Mouse (Mus musculus) right cerebral cortex, postnatal 10 days (tissue): ENCODE measurements around the gene Atxn2.
"Not testable (repeated sequence)": the region's sequence is repeated elsewhere in the genome, so short reads cannot be mapped to it uniquely, and the experiment has no call there.

Experiments used
- DNase-seq, 2 experiments: peaks; one replicate each; pipeline ENCODE4 v3.0.0; 2021; ENCODE audit warnings: low spot score in 2 of 2

Gene Atxn2

DNA sequence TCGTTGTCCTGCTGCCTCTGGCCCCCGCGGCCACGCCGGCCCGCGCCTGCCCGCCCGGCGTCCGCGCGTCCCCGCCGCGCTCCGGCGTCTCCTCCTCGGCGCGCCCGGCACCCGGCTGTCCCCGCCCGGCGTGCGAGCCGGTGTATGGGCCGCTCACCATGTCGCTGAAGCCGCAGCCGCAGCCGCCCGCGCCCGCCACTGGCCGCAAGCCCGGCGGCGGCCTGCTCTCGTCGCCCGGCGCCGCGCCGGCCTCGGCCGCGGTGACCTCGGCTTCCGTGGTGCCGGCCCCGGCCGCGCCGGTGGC lies 743 bp downstream of the Atxn2 start:
- no peak for DNase-seq

DNA sequence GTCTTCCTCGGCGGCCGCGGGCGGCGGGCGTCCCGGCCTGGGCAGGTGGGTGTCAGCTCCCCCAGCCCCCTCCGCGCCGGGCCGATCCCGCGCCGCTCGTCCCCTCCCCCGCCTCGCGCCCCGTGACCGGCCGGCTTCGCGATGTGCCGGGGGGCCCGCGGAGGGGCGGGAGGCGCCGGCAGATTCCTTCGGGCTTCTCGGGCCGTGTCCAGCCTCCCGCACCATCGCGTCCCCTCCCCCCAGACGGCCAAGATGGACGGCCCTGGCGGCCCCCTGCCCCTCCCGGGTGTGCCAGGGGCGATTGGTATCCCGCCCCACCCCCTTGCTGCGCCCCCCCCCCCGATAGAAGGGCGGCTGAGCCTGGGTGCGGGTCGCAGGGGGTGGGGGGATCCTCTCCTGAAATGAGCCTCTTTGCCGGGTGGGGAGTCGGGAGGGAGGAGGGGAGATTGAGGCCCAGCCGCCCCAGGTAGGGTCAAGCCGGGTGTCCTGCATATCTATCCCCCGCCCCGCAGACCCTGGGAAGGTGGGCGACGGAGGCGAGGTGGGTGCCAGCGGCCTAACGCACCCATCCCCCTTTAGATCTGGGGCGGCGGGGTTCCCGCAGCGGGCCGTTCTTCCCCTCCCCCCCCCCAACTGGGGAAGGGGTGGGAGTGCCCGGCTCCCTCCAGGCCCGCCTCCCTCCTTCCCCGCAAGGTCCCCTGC lies 1.2 kb downstream of the Atxn2 start:
- DNase-seq, result peak; percentile 62 to 66

DNA sequence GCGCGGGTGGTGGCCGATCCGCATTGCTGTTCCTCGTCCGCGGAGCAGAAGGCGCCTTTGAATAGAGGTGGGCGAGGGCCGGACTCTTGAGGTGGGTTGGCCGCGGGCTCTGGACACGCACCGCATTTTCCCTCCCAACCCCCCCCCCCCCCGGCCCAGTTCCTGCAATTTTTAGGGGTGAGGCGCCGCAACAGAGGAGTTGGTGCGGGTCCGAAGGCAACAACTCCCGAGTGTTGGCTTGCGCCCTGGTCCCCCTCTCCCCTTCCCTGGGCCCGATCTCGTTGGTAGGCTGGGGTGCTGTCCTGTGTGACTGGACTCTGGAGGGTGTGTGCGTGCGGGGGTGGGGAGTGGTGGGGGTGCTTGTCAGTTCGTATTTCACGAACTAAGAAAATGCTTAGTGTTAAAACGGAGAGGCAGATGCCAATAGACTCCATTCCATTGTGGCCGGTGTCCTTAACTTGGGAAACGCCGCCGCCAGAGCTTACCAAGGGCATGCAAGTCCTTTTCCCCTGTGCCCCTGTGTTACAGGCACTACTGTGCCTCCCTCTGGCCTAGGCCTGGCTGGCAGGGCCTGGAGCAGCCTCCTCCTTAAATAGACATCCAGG lies 1.9 kb downstream of the Atxn2 start:
- peak; percentile 57 to 58 for DNase-seq

DNA sequence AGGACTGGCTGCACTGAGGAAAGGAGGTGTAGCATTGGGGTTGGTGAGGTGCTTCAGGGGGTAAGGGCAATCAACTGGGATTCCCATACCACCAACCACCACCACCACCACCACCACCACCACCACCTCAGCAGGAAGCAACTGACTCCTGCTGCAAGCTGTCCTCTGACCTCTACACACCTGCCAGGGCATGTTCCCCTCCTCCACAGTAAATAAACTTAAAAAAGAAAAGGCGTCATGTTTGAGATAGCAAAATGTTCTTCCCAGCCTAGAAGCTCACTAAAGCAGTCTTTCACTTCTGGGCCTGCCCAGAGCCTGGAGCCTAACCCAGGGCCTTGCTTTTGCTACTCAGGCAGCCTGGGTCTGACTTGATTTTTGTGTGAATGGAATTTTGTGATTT lies 3.2 kb downstream of the Atxn2 start:
- DNase-seq, result no peak

DNA sequence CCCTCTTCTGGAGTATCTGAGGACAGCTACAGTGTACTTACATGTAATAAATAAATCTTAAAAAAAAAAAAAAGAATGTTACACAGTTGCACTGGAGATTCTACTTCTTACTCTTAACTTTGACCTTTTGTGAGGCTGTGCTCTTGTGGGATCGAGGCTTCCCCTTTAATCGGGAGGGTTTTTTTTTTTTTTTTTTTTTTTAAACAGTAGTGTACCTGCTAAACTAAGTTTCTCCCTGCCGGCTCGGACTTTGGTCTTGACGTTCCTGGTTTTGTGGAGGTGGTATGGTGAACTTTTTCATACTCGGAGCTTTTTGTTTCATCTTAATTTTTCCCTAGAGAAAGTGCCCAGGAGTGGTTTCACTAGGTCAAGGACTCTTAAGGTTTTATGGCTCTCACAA lies 3.8 kb downstream of the Atxn2 start:
- no peak for DNase-seq

DNA sequence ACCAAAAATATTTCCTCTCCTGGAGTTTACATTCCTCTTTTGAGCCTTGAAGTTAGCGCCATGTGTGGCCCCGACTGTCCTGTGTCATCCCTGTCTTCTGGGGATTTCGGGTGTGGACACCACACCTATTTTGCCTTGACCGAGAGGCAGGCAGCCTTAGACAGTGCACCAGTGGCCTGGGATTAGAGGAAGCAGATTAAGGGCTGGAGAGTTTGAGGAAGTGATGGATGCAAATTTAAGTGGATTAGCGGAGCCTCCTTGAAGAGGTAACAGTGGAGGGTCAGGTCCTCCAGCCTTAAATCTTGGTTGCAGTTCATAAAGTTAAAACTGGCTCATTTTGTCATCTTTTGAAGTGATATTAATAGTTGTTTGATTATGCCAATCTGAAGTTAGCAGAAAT lies 7.3 kb downstream of the Atxn2 start:
- DNase-seq, result no peak

DNA sequence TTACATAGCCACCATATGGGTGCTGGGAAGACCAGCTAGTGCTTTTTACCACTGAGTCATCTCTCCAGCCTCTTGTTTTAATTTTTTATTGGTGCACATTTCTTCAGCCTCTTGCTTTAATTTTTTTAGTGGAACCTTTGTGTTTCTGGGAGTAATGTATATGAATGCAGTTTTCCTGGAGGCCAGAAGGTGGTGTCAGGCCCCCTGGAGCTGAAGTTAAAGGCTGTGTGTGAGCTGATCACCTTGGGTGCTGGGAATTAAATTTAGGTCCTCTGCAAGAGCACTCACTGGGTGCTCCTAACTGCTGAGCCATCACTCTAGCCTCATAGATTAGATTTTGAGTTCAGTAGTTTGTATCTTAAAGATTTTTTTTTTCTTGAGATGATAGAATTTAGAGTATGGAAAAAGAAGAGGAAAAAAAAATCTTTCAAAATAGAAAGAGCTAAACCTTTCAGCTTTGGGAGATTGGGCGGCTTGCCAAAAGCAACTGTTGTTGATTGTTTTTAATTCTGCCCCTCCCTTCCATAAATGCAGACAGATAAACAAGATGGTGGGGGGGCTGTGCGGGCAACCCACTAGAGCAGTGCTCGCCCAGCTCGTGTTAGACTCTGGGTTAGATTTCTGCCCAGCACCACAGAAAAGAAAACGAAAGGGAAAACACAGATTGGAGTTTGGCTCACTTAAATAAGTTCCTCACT lies 9.9 kb downstream of the Atxn2 start:
- no peak for DNase-seq

DNA sequence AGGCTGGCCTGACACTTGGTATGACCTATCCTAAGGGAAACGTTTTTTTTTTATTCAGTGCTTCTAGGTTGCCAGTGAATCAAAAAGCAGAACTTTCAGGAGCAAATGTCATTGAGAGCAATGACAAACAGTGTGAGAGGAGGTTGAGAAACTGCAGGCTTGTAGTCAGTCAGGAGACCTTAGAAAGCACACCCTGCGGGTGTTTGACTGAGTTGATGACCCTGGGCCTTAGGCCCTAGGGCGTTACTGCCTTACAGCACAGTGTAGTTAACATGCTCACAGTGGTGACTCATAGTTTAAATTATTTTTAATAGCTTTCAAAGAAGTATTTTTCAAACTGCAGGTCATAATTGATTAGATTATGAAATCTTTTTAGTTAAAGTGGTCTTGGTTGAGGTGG lies 10.7 kb downstream of the Atxn2 start:
- DNase-seq, result no peak

DNA sequence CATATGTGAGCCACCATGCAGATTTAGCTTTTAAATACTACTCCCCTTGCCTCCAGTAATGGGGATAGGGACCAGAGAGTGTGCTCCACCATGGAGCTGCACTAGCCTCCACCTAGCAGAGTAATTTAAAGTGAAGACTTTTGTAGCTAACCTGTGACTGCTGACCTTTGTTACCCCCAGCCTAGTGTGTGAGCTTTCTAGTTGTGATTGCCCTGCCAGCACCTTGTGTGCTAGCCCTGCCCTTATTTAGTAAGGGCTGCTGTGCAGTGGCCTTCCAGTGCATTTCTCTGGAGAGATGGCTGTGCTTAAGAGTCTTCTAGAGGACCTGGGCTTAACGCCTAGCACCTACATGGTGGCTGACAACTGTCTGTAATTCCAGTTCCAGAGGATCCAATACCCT lies 13.5 kb downstream of the Atxn2 start:
- no peak for DNase-seq

DNA sequence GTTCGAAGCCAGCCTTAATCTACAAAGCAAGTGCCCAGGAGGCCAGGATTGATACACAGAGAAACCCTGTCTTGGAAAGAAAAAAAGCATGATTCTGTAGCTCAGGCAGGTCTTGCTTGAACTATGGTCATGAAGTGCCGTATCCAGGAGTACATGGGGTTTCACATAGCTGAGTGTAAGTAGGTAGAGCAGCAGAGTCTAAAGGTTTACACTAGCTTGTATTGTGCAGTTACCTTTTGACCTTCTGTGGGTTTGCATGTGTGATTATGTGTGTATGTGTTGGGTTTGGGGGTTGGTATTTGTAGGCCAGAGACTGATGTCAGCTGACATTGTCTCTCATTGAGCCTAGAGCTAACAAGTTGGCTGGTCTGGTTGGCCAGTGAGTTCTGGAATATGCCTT lies 18.9 kb downstream of the Atxn2 start:
- no peak for DNase-seq

DNA sequence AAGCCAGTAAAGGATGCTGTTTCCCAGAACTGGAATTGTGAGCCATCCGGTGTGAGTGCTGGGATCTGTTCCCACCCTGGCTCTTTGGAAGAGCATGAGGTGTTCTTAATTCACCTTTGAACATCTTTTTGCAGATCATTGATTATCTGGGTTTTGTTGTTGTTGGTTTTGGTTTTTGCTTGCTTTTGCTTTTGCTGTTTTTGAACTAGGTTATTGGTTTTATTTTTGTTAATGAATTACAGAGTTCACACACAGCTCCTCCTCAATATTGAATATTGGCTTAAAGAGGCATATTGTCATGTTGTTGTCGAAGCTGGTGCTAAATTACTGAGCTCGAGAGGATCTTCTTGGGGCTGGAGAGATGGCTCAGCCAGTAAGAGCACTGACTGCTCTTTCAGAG lies 25.5 kb downstream of the Atxn2 start:
- no peak for DNase-seq

DNA sequence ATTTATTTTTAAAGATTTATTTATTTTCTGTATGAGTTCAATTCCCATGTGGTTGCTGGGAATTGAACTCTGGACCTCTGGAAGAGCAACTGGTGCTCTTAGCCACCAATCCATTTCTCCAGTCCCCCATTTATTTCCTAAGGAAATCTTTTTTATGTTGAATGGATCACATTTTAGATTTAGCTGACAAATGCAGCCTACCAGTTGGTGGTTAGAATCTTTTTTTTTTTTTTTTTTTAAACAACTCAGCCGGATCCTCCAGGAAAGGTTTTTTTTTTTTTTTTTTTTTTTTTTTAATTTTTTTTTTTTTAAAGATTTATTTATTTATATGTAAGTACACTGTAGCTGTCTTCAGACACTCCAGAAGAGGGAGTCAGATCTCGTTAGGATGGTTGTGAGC lies 27.0 kb downstream of the Atxn2 start:
- DNase-seq, result not testable (repeated sequence)

DNA sequence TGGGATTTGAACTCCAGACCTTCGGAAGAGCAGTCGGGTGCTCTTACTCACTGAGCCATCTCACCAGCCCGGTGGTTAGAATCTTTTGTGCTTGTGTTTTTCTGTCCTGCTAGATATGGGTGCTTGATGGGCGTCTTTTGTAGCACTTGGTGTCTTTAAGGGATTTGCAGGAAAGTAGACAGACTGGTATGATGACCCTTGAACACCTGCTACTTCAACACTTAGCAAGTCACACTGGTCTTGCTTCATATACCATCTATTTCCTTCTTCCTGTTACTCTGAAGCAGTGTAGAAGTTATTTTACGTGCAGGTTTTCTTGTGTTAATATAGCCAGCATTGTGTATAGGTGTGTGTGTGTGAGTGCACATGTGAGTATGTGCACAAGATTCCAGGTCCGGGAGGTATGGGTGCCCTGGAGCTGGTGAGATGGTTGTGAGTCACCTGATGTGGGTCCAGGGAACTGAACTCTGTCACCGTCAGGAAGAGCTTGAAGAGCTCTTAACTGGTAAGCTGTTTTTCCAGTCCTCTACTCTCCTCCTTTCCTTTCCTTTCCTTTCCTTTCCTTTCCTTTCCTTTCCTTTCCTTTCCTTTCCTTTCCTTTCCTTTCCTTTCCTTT lies 27.5 kb downstream of the Atxn2 start:
- DNase-seq, result no peak

DNA sequence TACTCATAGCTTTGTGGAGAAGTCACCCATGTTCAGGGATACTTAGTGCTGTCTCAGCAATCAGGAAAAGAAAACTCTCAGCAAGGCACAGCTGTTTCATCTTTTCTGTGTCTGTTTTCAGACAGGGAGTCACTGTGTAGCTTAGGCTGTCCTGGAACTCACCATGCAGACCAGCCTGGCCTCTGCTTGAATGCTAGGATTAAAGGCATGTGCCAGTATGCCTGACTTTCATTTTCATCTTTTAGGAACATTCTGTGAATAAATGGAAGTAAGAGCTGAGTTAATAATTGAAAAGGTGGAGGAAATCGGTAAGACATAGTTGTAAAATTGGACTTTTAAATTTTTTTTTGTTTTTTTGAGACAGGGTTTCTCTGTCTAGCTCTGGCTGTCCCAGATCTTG lies 29.4 kb downstream of the Atxn2 start:
- no peak for DNase-seq

DNA sequence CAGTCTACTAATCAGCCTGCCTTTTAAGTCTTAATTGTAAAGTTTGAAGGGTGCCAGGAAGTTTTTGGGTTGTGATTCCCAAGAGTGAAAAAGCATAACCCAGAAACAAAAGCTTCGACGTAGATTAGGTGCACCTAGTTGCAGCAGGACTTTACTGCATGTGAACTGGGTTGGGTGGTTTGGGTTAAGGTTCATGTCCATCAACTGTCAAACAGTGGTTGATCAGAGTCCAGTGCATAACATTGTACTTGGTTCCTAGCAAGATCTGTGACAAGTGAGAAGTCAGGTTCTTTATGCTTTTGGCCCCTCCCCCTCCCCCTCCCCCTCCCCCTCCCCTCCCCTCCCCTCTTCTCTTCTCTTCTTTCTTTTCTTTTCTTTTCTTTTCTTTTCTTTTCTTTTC lies 31.8 kb downstream of the Atxn2 start:
- no peak for DNase-seq

DNA sequence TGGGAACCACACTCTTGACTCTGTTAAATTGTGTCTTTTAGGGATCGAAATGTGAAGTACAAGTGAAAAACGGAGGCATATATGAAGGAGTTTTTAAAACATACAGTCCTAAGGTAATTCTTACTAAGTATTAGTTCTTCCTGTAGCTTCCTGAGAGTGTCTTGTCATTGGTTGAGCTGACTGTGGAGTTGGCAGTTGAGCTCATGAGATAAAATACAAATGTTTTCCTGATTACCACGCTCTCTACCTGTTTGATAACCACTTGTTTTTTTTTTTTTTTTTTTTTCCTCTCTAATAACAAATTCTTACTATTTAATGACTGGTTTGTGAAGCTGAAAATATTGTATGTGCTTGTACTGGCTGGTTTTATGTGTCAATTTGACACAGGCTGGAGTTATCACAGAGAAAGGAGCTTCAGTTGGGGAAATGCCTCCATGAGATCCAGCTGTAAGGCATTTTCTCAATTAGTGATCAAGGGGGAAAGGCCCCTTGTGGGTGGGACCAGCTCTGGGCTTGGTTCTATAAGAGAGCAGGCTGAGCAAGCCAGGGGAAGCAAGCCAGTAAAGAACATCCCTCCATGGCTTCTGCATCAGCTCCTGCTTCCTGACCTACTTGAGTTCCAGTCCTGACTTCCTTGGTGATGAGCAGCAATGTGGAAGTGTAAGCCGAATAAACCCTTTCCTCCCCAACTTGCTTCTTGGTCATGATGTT lies 36.9 kb downstream of the Atxn2 start:
- not testable (repeated sequence) for DNase-seq

DNA sequence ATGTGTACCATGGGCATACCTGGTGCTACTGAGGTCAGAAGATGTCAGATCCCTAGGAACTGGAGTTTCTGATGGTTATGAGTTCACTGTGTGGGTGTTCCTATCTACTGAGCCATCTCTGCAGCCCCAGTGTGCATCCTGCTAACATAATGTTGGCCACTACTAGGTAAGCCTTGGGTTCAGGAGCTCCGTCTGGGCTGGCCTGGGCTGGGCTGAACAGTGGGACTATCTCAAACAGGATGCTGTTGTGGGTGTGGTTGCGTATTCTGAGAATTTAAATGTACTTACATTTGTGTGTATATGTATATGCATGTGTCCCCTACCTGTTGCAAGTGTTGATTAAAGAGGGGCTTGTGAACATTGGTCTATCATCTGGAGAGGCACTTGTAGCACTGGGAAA lies 38.5 kb downstream of the Atxn2 start:
- no peak for DNase-seq

DNA sequence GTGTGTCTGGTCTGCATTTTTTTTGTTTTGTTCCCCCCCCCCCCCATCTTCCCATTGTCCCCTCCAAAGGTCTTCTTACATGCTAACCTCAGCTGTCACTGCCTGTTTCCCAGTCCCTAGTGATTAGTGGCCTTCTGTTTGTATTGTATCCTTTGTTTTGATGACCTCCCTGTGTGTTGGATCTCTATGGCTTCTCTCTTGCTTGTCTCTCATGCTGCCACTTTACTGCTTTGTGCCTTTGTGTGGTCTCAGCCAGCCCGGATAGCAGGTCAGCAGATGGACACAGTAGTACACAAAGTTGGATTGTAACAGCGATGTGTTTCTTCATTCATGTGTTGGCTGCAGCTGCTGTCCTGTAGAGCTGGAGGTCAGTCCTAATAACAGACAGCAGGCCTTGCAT lies 46.8 kb downstream of the Atxn2 start:
- DNase-seq, result no peak

DNA sequence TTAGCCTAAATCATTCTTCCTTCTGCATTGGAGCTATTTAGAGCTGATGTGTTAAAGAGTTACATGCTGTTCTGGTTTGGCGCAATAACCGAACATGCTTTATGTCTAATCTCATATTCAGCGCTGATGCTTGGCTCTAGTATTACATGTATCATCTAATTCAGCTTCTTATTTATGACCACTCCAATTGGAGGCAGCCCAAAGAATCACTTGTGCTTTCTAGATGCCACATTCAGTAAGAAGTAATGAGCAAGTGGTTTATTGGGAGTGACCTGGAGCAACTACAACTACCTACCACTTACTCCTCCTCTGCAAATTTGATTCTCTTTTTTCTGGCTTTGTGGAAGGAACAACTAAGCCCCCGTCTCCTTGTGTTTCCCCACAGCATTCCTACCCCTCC lies 47.2 kb downstream of the Atxn2 start:
- no peak for DNase-seq

DNA sequence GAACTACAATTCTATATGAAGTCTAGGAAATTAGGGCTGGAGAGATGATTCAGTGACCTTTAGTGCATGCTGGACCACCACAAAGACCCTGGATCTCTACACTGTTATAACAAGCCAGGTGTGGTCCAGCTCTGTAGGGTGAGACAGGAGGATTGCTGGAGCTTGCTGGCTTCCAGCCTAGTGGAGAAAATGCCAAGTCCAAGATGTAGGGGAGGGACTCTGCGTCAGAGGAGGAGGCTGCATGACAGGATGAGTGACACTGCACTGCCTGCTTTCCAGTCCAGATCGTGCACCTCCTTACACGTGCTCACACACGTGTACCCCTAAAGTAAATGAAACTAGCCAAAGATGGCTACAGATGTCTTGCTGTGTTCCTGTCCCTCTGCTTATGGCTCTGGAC lies 48.8 kb downstream of the Atxn2 start:
- no peak for DNase-seq

DNA sequence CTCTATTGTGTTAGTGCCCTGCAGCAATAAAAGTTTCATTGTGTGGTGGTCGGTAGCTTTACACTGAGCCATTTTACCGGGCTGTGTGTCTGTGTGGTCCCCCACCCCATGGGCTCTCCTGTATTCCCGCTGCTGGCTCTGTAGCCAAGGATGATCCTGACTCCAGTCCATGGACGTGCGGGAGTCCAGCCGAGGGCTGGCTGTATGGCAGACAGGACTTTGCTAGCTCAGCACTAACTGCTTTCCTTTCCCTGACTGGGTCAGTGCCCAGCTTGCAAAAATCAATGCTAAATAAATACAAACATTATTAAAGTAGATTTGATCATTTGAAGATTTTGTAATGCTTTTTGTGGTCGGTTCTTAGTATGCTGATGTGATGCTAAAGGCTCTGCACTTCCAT lies 50.3 kb downstream of the Atxn2 start:
- DNase-seq, result no peak

DNA sequence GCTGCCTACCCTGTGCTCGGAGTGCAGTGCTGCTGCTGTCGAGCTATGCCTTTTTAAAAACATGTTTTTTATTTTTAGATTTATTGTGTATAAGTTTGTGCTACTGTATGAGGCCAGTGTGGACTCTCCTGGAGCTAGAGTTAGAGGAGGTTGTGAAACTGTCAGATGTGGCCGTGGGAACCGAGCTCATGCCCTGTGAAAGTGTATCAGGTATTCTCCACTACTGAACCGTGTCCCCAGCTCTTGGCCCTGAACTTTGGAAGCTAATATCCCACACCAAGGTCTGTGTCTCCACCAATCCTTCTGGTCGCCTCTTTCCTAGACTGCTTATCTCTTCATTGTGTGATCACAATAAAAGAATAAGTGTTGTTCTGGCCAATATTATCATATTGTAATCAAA lies 51.8 kb downstream of the Atxn2 start:
- no peak for DNase-seq

DNA sequence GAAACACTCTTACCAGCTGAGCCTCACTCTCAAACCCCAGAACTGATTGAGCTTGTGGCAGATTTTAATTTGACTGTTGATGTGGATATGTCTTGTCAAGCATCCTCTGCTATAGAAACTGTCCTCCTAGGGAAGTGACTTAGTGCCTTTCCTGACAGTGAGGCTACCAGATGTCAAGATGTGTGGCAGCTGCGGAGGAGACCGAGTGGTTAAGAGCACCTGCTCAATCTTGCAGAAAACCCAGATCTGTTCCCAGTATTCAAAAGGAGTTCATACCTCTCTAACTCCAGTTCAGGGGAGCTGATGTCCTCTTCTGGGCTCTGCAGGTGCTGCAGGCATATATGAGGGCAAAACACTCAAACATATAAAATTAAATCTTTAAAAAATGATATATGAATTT lies 53.9 kb downstream of the Atxn2 start:
- DNase-seq, result no peak
